Mouse (Mus musculus) spleen, adult 2 months (tissue): ENCODE measurements around the gene Tbl1xr1. TPM values are rescaled to one million over a fixed set of nuclear protein-coding genes. Genes with fewer than 3 reads are reported as not detected.

Experiments used
- DNase-seq, 2 experiments: peaks; one replicate each; pipeline versions ENCODE4 v3.0.0 to v3.0.0-alpha.2; 2012 to 2021; ENCODE audit warnings: low spot score in 2 of 2, low read depth in 1 of 2
- H3K27ac ChIP-seq: fragments of 200-500 bp; 2 replicates; pipeline ENCODE4 v1.5.1; 2012; ENCODE audit warnings: low read length, inconsistent platforms; ENCODE audit not compliant: insufficient read depth
- H3K27me3 ChIP-seq: fragments of 200-500 bp; 2 replicates; pipeline ENCODE4 v1.6.1; 2012; ENCODE audit warnings: mild to moderate bottlenecking, moderate library complexity, low read length, inconsistent platforms; ENCODE audit not compliant: control insufficient read depth, insufficient read depth
- H3K36me3 ChIP-seq: fragments of 200-500 bp; 2 replicates; pipeline ENCODE4 v1.6.1; 2012; ENCODE audit warnings: mild to moderate bottlenecking, low read length, inconsistent platforms; ENCODE audit not compliant: control insufficient read depth, insufficient read depth
- H3K4me1 ChIP-seq: fragments of 200-500 bp; 2 replicates; pipeline ENCODE4 v1.6.1; 2011; ENCODE audit warnings: inconsistent platforms; ENCODE audit not compliant: control insufficient read depth, insufficient read depth, insufficient read length
- H3K4me3 ChIP-seq: fragments of 200-500 bp; 2 replicates; pipeline ENCODE4 v1.5.1; 2011; ENCODE audit warnings: mild to moderate bottlenecking, inconsistent platforms; ENCODE audit not compliant: insufficient read depth, insufficient read length; ENCODE audit errors: extremely low read depth
- CTCF ChIP-seq: fragments of 200-500 bp; IDR thresholded peaks from 2 replicates; pipeline ENCODE4 v1.5.1; 2011; ENCODE audit warnings: mild to moderate bottlenecking, inconsistent platforms; ENCODE audit not compliant: insufficient read depth, insufficient read length, insufficient replicate concordance; ENCODE audit errors: extremely low read depth
- POLR2A ChIP-seq: fragments of 200-500 bp; IDR thresholded peaks from 2 replicates; pipeline ENCODE4 v1.6.1; 2011; ENCODE audit warnings: low read depth, low read length, inconsistent platforms
- WGBS: fragments of 180-500 bp; shearing (Covaris S2); methylation state at CpG from one replicate; pipeline ENCODE4 v1.1.7; 2018; 5-methylcytosine and 5-hydroxymethylcytosine counted together
- polyA plus RNA-seq: library from polyadenylated mRNA; depleted of rRNA; stranded (reverse); fragments of >200 nt; gene quantifications from 2 replicates; pipeline ENCODE4 v1.2.3, GENCODE M21; 2012

The Tbl1xr1 gene
- polyA plus RNA-seq, 1 experiment, result 17.8 TPM

DNA sequence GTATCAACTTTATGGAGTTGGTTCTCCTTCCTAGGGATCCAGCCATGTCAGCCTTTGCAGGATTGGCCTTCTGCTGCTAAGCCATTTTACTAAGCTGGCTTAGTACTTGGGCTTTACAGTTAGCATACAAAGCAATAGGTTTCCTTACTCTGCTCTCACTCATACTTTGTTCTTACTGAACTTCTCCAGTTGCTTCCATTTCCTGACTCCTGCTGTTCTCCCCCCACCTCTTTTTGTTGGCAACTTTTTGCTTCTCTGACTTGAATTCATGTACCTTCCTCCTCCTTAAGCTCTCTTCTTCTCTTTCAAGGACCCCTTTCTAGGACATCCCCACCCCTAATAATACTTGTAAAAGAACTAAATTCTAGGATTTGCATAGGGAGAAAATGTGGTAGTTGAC, 31.6 kb downstream of the Tbl1xr1 start:
- H3K4me3 ChIP-seq, result no peak overlapping the region; the same call in 1 of the 2 replicates
- TF ChIP-seq CTCF, result no peak
- TF ChIP-seq POLR2A, result no peak
- peaks cover 2% of the 10 kb centered on the region; the same call in 1 of the 2 replicates for H3K4me1 ChIP-seq
- no peak overlapping the region for H3K27ac ChIP-seq
- no peaks in the 10 kb centered on the region for H3K27me3 ChIP-seq
- no peaks in the 10 kb centered on the region for H3K36me3 ChIP-seq
- DNase-seq, result no peak

DNA sequence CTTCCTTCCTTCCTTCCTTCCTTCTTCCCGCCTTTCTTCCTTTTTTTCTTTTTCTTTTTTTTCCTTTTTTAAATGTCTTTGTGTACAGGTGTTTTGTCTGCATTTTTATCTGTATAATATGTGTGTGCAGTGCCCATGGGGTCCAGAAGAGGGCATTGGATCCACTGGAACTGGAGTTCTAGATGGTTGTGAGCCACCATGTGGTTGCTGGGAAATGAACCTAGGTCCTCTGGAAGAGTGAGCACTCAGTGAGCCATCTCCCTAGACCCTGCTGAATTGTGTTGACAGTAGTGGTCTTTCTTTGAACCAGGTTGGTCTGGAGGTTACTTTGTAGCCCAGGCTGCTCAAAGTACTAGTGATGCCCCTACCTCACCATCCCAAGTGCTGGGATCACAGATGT, 33.2 kb downstream of the Tbl1xr1 start:
- Histone ChIP-seq H3K36me3 (no peaks in the 10 kb centered on the region), H3K27ac (no peak overlapping the region), H3K4me1 (peaks cover 7% of the 10 kb centered on the region), H3K4me3 (no peak overlapping the region), H3K27me3 (no peaks in the 10 kb centered on the region)
- no peak for DNase-seq
- TF ChIP-seq CTCF (no peak), POLR2A (no peak)
- 93% methylated on average over 1 of the region's 1 CpGs for WGBS

DNA sequence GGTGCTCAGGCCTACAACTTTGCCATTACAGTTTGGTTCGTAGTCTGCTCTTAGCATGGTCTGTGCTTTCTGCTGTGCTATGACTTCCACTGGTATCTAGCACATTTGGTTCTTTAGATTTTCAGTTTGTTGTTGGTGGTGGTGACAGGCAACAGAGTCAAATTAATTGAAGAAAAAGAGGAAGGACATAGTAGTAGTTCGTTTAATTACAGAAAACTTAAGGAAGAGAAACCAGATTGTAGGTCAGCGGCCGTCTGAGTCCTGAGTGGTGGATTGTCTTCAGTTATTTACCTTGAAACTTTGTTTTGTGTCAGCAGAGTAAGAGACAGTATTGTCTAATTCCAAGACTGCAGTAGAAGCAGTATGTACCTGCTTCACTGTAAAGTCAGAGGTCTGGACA, 37.3 kb downstream of the Tbl1xr1 start:
- no peaks in the 10 kb centered on the region for H3K36me3 ChIP-seq
- WGBS, result 46% methylated on average over 4 of the region's 4 CpGs
- no peak for TF ChIP-seq CTCF
- no peak for TF ChIP-seq POLR2A
- no peak for DNase-seq
- peaks cover 19% of the 10 kb centered on the region for H3K4me1 ChIP-seq
- H3K4me3 ChIP-seq, result no peak overlapping the region
- H3K27ac ChIP-seq, result peak overlapping the region; percentile 19; the same call in 1 of the 2 replicates
- H3K27me3 ChIP-seq, result no peaks in the 10 kb centered on the region

DNA sequence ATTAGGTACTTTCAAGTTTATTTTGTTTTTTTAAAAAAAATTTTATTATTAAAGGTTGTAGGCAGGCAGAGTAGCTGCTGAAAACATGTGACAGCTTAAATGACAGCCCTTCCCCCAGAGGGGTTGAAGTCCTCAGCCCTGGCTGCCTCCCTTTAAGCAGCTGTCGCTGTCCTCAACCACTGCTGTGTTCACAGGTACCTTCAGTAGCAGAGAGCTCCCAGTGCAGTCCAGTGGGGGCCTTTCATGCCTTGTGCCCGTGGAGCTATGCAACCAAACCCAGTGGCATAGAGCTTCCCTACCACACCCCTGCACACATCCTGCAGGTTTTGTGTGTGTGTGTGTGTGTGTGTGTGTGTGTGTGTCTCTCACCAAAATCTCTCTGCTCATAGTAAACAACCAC, 38.8 kb downstream of the Tbl1xr1 start:
- no peak for TF ChIP-seq CTCF
- TF ChIP-seq POLR2A, result no peak
- H3K27ac ChIP-seq, result no peak overlapping the region
- no peak for DNase-seq
- WGBS, result 12% methylated on average over 2 of the region's 2 CpGs
- H3K36me3 ChIP-seq, result no peaks in the 10 kb centered on the region
- H3K4me3 ChIP-seq, result no peak overlapping the region
- peaks cover 19% of the 10 kb centered on the region for H3K4me1 ChIP-seq
- H3K27me3 ChIP-seq, result no peaks in the 10 kb centered on the region

DNA sequence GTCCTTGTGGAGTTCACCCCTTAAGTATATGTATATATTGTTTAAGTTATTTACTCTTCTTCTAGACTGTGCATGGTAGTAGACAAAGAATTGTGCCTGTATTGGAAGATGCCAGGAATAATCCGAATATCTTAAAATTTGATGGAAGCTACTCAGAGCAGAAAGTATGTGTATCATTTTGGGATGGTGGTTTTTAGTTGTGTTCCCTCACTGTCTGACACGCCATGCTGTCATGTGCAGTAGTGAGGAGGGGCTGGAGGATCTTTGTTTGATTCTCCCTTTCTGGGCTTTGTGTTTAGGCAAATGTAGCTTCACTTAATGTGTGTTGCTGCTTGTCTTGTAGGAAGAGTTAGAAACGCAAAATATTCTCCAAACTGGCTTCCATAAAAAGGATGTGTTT, 39.2 kb downstream of the Tbl1xr1 start:
- Histone ChIP-seq H3K36me3 (no peaks in the 10 kb centered on the region), H3K27ac (no peak overlapping the region; the same call in 1 of the 2 replicates), H3K4me1 (peaks cover 19% of the 10 kb centered on the region), H3K4me3 (no peak overlapping the region), H3K27me3 (no peaks in the 10 kb centered on the region)
- DNase-seq, result no peak
- WGBS, result 83% methylated on average over 3 of the region's 3 CpGs
- TF ChIP-seq CTCF (no peak), POLR2A (no peak)

DNA sequence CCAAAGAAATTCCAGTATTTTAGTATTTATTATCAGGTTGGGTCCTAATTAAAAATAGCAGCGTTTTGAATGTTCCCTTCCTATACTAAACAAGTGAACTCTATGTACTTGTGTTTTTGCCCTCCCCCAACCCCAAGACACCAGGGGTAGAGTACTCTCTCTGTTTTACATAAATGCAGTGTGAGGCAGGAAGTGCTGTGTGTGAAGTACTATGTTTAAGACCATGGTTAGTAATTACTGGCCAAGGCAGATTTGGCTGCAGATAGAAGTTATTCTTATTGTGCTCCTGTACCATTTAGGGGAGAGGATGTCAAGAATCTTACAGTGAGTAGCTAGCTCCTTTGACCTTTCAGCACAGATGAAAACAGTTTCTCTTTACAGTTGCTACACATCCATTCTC, 39.7 kb downstream of the Tbl1xr1 start:
- TF ChIP-seq POLR2A (no peak), CTCF (no peak)
- Histone ChIP-seq H3K27ac (no peak overlapping the region), H3K4me3 (no peak overlapping the region), H3K27me3 (no peaks in the 10 kb centered on the region), H3K4me1 (peaks cover 19% of the 10 kb centered on the region), H3K36me3 (no peaks in the 10 kb centered on the region)
- no peak for DNase-seq
- WGBS, result 36% methylated on average over 1 of the region's 1 CpGs

DNA sequence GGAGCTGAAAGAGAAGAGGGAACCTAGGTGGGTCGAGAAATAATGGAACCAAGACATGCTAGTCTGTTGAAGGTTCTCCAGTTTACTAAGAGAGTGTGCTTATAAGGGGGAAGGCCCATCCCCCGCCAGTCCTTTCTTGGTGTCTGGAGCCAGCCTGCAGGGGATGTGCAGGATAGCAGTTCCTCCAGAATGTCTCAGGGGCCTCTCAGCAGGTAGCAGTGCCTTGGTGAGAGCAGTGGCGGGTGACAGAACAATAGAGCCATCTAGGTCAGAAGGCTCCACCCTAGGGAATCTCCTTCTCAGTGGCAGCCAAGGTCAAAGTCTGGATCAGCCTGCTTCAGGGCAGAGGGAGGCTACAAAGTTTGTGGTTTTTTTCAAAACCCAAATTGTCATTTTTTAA, 45.3 kb downstream of the Tbl1xr1 start:
- TF ChIP-seq CTCF (no peak), POLR2A (no peak)

More for the DNA sequence above, 45.3 kb downstream of the Tbl1xr1 start:
- no peak for DNase-seq
- H3K27me3 ChIP-seq, result no peaks in the 10 kb centered on the region
- H3K27ac ChIP-seq, result no peak overlapping the region
- no peaks in the 10 kb centered on the region for H3K36me3 ChIP-seq
- no peak overlapping the region for H3K4me3 ChIP-seq
- 46% methylated on average over 3 of the region's 3 CpGs for WGBS
- H3K4me1 ChIP-seq, result peaks cover 7% of the 10 kb centered on the region
